Mouse (Mus musculus): Measurements from ENCODE around the gene Nfyc.

- TF ChIP-seq CTCF (conservative IDR thresholded peaks at IDR 0.05; ENCODE audit: low read length) (no peak), NANOG (IDR thresholded peaks at IDR 0.05; ENCODE audit: borderline replicate concordance, low read length) (no peak), POU5F1 (IDR thresholded peaks at IDR 0.05; ENCODE audit: borderline replicate concordance, low read length) (no peak)
Measured at GRCm38 (mm10) chr4:120875961-120876360, 44.6 kb upstream of the Nfyc start.

All from E14TG2a.4 (cell line).